Mouse (Mus musculus) activated CD4-positive, CD25-positive, alpha-beta regulatory T cell, adult 9 weeks (primary cell): ENCODE measurements around the gene 1810049J17Rik. TPM values are rescaled to one million over a fixed set of nuclear protein-coding genes. Genes with fewer than 3 reads are reported as not detected.

Experiments
- polyA plus RNA-seq: library from polyadenylated mRNA; unstranded; fragments of 100-300 nt; shearing (Covaris generic); gene quantifications from one replicate; pipeline ENCODE4 v1.2.1, GENCODE M21; 2017

Gene 1810049J17Rik
- not detected for polyA plus RNA-seq

GRCm38 (mm10) chr15:12321788-12322621 is at the start of gene 1810049J17Rik:
Gene 1810049J17Rik (minus strand): TSS chr15:12321899.

GRCm38 (mm10) chr15:12321091-12321787 is 460 bp downstream of the 1810049J17Rik start, which contains the start of gene Golph3:
Gene Golph3 (plus strand): TSS chr15:12321450.

Other genes starting within 250 kb of the 1810049J17Rik start
- gene Zfr, start 204.1 kb downstream of the 1810049J17Rik start, polyA plus RNA-seq = 163 TPM
- 41.1 TPM for gene Mtmr12, start 116.9 kb downstream of the 1810049J17Rik start, polyA plus RNA-seq
- gene Golph3, start 449 bp downstream of the 1810049J17Rik start, polyA plus RNA-seq = 27.7 TPM